Mouse (Mus musculus) spleen, adult 2 months (tissue): Measurements from ENCODE around the gene Cdh15.

Source experiments
- CTCF ChIP-seq: fragments of 200-500 bp; IDR thresholded peaks from 2 replicates; pipeline ENCODE4 v1.5.1; 2011; ENCODE audit warnings: mild to moderate bottlenecking, inconsistent platforms; ENCODE audit not compliant: insufficient read depth, insufficient read length, insufficient replicate concordance; ENCODE audit errors: extremely low read depth
- POLR2A ChIP-seq: fragments of 200-500 bp; IDR thresholded peaks from 2 replicates; pipeline ENCODE4 v1.6.1; 2011; ENCODE audit warnings: low read depth, low read length, inconsistent platforms

GRCm38 (mm10) chr8:122898473-122898872 is 50.7 kb downstream of the Cdh15 start:
- TF ChIP-seq POLR2A, result no peak
- no peak for TF ChIP-seq CTCF
